Mouse (Mus musculus): ENCODE results near the gene Atp2c1. TPM values are rescaled to one million over a fixed set of nuclear protein-coding genes. Genes with fewer than 3 reads are reported as not detected.

The Atp2c1 gene
- polyA plus RNA-seq, 1 experiment from 2014 or later = 108 TPM

GRCm38 (mm10) chr9:105495316-105496174 is 31.6 kb downstream of the Atp2c1 start:
- Histone ChIP-seq H3K27ac (ENCODE audit: low read length) (peak overlapping the region; percentile 96), H3K4me1 (ENCODE audit: control insufficient read depth, insufficient read depth, low read length) (peaks cover 19% of the 10 kb centered on the region), H3K9ac (ENCODE audit: low read depth, low read length) (peak overlapping the region; percentile 90), H3K9me3 (replicated peaks; ENCODE audit: control insufficient read depth, low read length, poor library complexity, severe bottlenecking) (no peaks in the 10 kb centered on the region), H3K4me3 (ENCODE audit: low read depth, low read length) (peak overlapping the region; percentile 97), H3K36me3 (ENCODE audit: control insufficient read depth, insufficient read depth, low read length) (no peaks in the 10 kb centered on the region), H3K27me3 (ENCODE audit: control insufficient read depth, insufficient read depth, low read depth, low read length) (no peaks in the 10 kb centered on the region), H3K4me2 (ENCODE audit: low read length) (peak overlapping the region; percentile 91)
- peak; percentile 80 for ATAC-seq
- WGBS = under 1% methylated on average over 39 of the region's 39 CpGs

GRCm38 (mm10) chr9:105494553-105495315 is 32.4 kb downstream of the Atp2c1 start:
- Histone ChIP-seq H3K9me3 (replicated peaks; ENCODE audit: control insufficient read depth, low read length, poor library complexity, severe bottlenecking) (no peaks in the 10 kb centered on the region), H3K27ac (ENCODE audit: low read length) (peak overlapping the region; percentile 96), H3K4me1 (ENCODE audit: control insufficient read depth, insufficient read depth, low read length) (peaks cover 19% of the 10 kb centered on the region), H3K4me3 (ENCODE audit: low read depth, low read length) (peak overlapping the region; percentile 97), H3K36me3 (ENCODE audit: control insufficient read depth, insufficient read depth, low read length) (no peaks in the 10 kb centered on the region), H3K4me2 (ENCODE audit: low read length) (peak overlapping the region; percentile 91), H3K9ac (ENCODE audit: low read depth, low read length) (peak overlapping the region; percentile 90), H3K27me3 (ENCODE audit: control insufficient read depth, insufficient read depth, low read depth, low read length) (no peaks in the 10 kb centered on the region)
- ATAC-seq = peak; percentile 99
- WGBS = under 1% methylated on average over 66 of the region's 83 CpGs

GRCm38 (mm10) chr9:105492744-105493143 is 34.4 kb downstream of the Atp2c1 start:
- 75% methylated on average over 3 of the region's 3 CpGs for WGBS
- H3K27ac ChIP-seq (ENCODE audit: low read length) = no peak overlapping the region
- no peak for ATAC-seq
- no peaks in the 10 kb centered on the region for H3K9me3 ChIP-seq (replicated peaks; ENCODE audit: control insufficient read depth, low read length, poor library complexity, severe bottlenecking)
- no peaks in the 10 kb centered on the region for H3K27me3 ChIP-seq (ENCODE audit: control insufficient read depth, insufficient read depth, low read depth, low read length)
- peak overlapping the region; percentile 1; the same call in 1 of the 2 replicates for H3K4me3 ChIP-seq (ENCODE audit: low read depth, low read length)
- no peak overlapping the region for H3K9ac ChIP-seq (ENCODE audit: low read depth, low read length)
- H3K4me2 ChIP-seq (ENCODE audit: low read length) = peak overlapping the region; percentile 91
- peaks cover 24% of the 10 kb centered on the region for H3K4me1 ChIP-seq (ENCODE audit: control insufficient read depth, insufficient read depth, low read length)
- no peaks in the 10 kb centered on the region for H3K36me3 ChIP-seq (ENCODE audit: control insufficient read depth, insufficient read depth, low read length)

- Histone ChIP-seq H3K9ac (ENCODE audit: low read depth, low read length) (no peak overlapping the region), H3K4me2 (ENCODE audit: low read length) (no peak overlapping the region), H3K4me1 (ENCODE audit: control insufficient read depth, insufficient read depth, low read length) (peaks cover 37% of the 10 kb centered on the region), H3K9me3 (replicated peaks; ENCODE audit: control insufficient read depth, low read length, poor library complexity, severe bottlenecking) (no peaks in the 10 kb centered on the region), H3K4me3 (ENCODE audit: low read depth, low read length) (no peak overlapping the region), H3K27me3 (ENCODE audit: control insufficient read depth, insufficient read depth, low read depth, low read length) (no peaks in the 10 kb centered on the region), H3K27ac (ENCODE audit: low read length) (no peak overlapping the region), H3K36me3 (ENCODE audit: control insufficient read depth, insufficient read depth, low read length) (no peaks in the 10 kb centered on the region)
- WGBS = 58% methylated on average over 5 of the region's 5 CpGs
- no peak for ATAC-seq
Observed at GRCm38 (mm10) chr9:105488363-105488762, 38.8 kb downstream of the Atp2c1 start.

GRCm38 (mm10) chr9:105484338-105485084 is 42.6 kb downstream of the Atp2c1 start:
- peak; percentile 77; the same call in 1 of the 2 replicates for ATAC-seq
- no peaks in the 10 kb centered on the region for H3K9me3 ChIP-seq (replicated peaks; ENCODE audit: control insufficient read depth, low read length, poor library complexity, severe bottlenecking)
- no peaks in the 10 kb centered on the region for H3K36me3 ChIP-seq (ENCODE audit: control insufficient read depth, insufficient read depth, low read length)
- H3K27me3 ChIP-seq (ENCODE audit: control insufficient read depth, insufficient read depth, low read depth, low read length) = no peaks in the 10 kb centered on the region
- peak overlapping the region; percentile 25; the same call in 1 of the 2 replicates for H3K4me2 ChIP-seq (ENCODE audit: low read length)
- H3K4me1 ChIP-seq (ENCODE audit: control insufficient read depth, insufficient read depth, low read length) = peaks cover 29% of the 10 kb centered on the region
- H3K27ac ChIP-seq (ENCODE audit: low read length) = peak overlapping the region; percentile 64
- 47% methylated on average over 5 of the region's 5 CpGs for WGBS
- no peak overlapping the region for H3K9ac ChIP-seq (ENCODE audit: low read depth, low read length)
- no peak overlapping the region for H3K4me3 ChIP-seq (ENCODE audit: low read depth, low read length)

- Histone ChIP-seq H3K27me3 (ENCODE audit: control insufficient read depth, insufficient read depth, low read depth, low read length) (no peaks in the 10 kb centered on the region), H3K9ac (ENCODE audit: low read depth, low read length) (no peak overlapping the region), H3K27ac (ENCODE audit: low read length) (no peak overlapping the region), H3K9me3 (replicated peaks; ENCODE audit: control insufficient read depth, low read length, poor library complexity, severe bottlenecking) (no peaks in the 10 kb centered on the region), H3K4me2 (ENCODE audit: low read length) (no peak overlapping the region), H3K4me3 (ENCODE audit: low read depth, low read length) (no peak overlapping the region), H3K36me3 (ENCODE audit: control insufficient read depth, insufficient read depth, low read length) (no peaks in the 10 kb centered on the region), H3K4me1 (ENCODE audit: control insufficient read depth, insufficient read depth, low read length) (peaks cover 29% of the 10 kb centered on the region)
- WGBS = 87% methylated on average over 11 of the region's 11 CpGs
- no peak for ATAC-seq
Observed at GRCm38 (mm10) chr9:105483880-105484279, 43.2 kb downstream of the Atp2c1 start.

GRCm38 (mm10) chr9:105482715-105483510 is 44.2 kb downstream of the Atp2c1 start:
- no peak overlapping the region for H3K27ac ChIP-seq (ENCODE audit: low read length)
- H3K36me3 ChIP-seq (ENCODE audit: control insufficient read depth, insufficient read depth, low read length) = no peaks in the 10 kb centered on the region
- H3K4me3 ChIP-seq (ENCODE audit: low read depth, low read length) = no peak overlapping the region
- WGBS = 84% methylated on average over 4 of the region's 4 CpGs
- no peak for ATAC-seq
- no peaks in the 10 kb centered on the region for H3K27me3 ChIP-seq (ENCODE audit: control insufficient read depth, insufficient read depth, low read depth, low read length)
- H3K4me1 ChIP-seq (ENCODE audit: control insufficient read depth, insufficient read depth, low read length) = peaks cover 24% of the 10 kb centered on the region
- no peak overlapping the region for H3K4me2 ChIP-seq (ENCODE audit: low read length)
- H3K9ac ChIP-seq (ENCODE audit: low read depth, low read length) = no peak overlapping the region
- H3K9me3 ChIP-seq (replicated peaks; ENCODE audit: control insufficient read depth, low read length, poor library complexity, severe bottlenecking) = no peaks in the 10 kb centered on the region

- no peak for ATAC-seq
- H3K4me1 ChIP-seq (ENCODE audit: control insufficient read depth, insufficient read depth, low read length) = peaks cover 24% of the 10 kb centered on the region
- H3K9me3 ChIP-seq (replicated peaks; ENCODE audit: control insufficient read depth, low read length, poor library complexity, severe bottlenecking) = no peaks in the 10 kb centered on the region
- no peaks in the 10 kb centered on the region for H3K27me3 ChIP-seq (ENCODE audit: control insufficient read depth, insufficient read depth, low read depth, low read length)
- no peaks in the 10 kb centered on the region for H3K36me3 ChIP-seq (ENCODE audit: control insufficient read depth, insufficient read depth, low read length)
- no peak overlapping the region for H3K4me3 ChIP-seq (ENCODE audit: low read depth, low read length)
- no peak overlapping the region for H3K9ac ChIP-seq (ENCODE audit: low read depth, low read length)
- no peak overlapping the region for H3K4me2 ChIP-seq (ENCODE audit: low read length)
- 68% methylated on average over 4 of the region's 4 CpGs for WGBS
- no peak overlapping the region for H3K27ac ChIP-seq (ENCODE audit: low read length)
Observed at GRCm38 (mm10) chr9:105482070-105482469, 45.0 kb downstream of the Atp2c1 start.

All from midbrain, embryonic 16.5 days (tissue).